In genomic region chr17:34347606-34348308, GRCm38 (mm10) we compare ENCODE assay signal across 8 mouse cellular contexts. TPM values are rescaled to one million over a fixed set of nuclear protein-coding genes. Genes with fewer than 3 reads are reported as not detected.
A peak's percentile ranks its signal among the peaks of the same experiment; 100 is the strongest.
DNase-seq lines count a peak whose midpoint lies in the region; ATAC-seq and TF ChIP-seq lines count a peak whose summit lies in the region.
"Had no signal": no experiment of that assay in that cellular context is flagged by ENCODE, and none has a peak within 500 bp of the region (broad histone marks: within the 10 kb centered on the region; RNA-seq: fewer than 3 reads in every experiment).

No protein-coding gene starts in this region.

- no peak for TF ChIP-seq CTCF in lung, adult 2 months (IDR thresholded peaks at IDR 0.05; ENCODE audit: insufficient read depth, low read length)
- TF ChIP-seq CTCF in spleen, adult 2 months (IDR thresholded peaks at IDR 0.05; ENCODE audit: extremely low read depth, insufficient read depth, insufficient read length, insufficient replicate concordance), result no peak

- no peaks in the 10 kb centered on the region for H3K27me3 ChIP-seq in limb, embryonic 14.5 days (ENCODE audit: control insufficient read depth, insufficient read depth, low read length)
- H3K27me3 ChIP-seq in limb, embryonic 10.5 days (ENCODE audit: low read depth, poor library complexity, severe bottlenecking), result no peaks in the 10 kb centered on the region; the same call in 1 of the 2 replicates
- H3K27me3 ChIP-seq in spleen, adult 2 months (ENCODE audit: control insufficient read depth, insufficient read depth, low read length), result no peaks in the 10 kb centered on the region
- H3K27me3 ChIP-seq in midbrain, embryonic 15.5 days (replicated peaks), result no peaks in the 10 kb centered on the region

- H3K27ac ChIP-seq in limb, embryonic 14.5 days (replicated peaks; ENCODE audit: low read depth, low read length), result no peak overlapping the region
- no peak overlapping the region for H3K27ac ChIP-seq in limb, embryonic 10.5 days
- H3K27ac ChIP-seq in spleen, adult 2 months (ENCODE audit: insufficient read depth, low read length), result peak overlapping the region; percentile 98
- no peak overlapping the region for H3K27ac ChIP-seq in midbrain, embryonic 15.5 days

- no peak overlapping the region for H3K9ac ChIP-seq in limb, embryonic 14.5 days (ENCODE audit: low read depth, low read length, severe bottlenecking)
- H3K9ac ChIP-seq in midbrain, embryonic 15.5 days, result no peak overlapping the region

- peak; percentile 50 for DNase-seq in limb, embryonic 14.5 days (ENCODE audit: low spot score)
- no peak for DNase-seq in limb, embryonic 10.5 days (ENCODE audit: low spot score)
- DNase-seq in adrenal gland, postnatal 14 days, result peak; percentile 54
- DNase-seq in induced T-regulatory cell, adult 2 months (ENCODE audit: low read depth), result peak; percentile 91
- DNase-seq in lung, adult 2 months, result peak; percentile 42
- peak; percentile 88 to 98 for DNase-seq in spleen, adult 2 months (ENCODE audit: low read depth in 1 of 2, low spot score in 2 of 2)

- WGBS in limb, embryonic 14.5 days, result 75% methylated on average over 6 of the region's 6 CpGs
- 78% methylated on average over 6 of the region's 6 CpGs for WGBS in limb, embryonic 10.5 days
- 39% methylated on average over 6 of the region's 6 CpGs for WGBS in lung, adult 2 months
- 12% methylated on average over 6 of the region's 6 CpGs for whole genome bisulfite sequencing in spleen, adult 2 months
- 71% methylated on average over 6 of the region's 6 CpGs for WGBS in midbrain, embryonic 15.5 days

- H3K36me3 ChIP-seq in limb, embryonic 14.5 days (ENCODE audit: control insufficient read depth, insufficient read depth, low read length), result no peaks in the 10 kb centered on the region
- H3K36me3 ChIP-seq in limb, embryonic 10.5 days, result no peaks in the 10 kb centered on the region
- H3K36me3 ChIP-seq in spleen, adult 2 months (ENCODE audit: control insufficient read depth, insufficient read depth, low read length), result no peaks in the 10 kb centered on the region
- no peaks in the 10 kb centered on the region for H3K36me3 ChIP-seq in midbrain, embryonic 15.5 days (replicated peaks)

- H3K4me1 ChIP-seq in limb, embryonic 14.5 days (ENCODE audit: control insufficient read depth, insufficient read depth, low read length), result no peaks in the 10 kb centered on the region
- H3K4me1 ChIP-seq in limb, embryonic 10.5 days, result no peaks in the 10 kb centered on the region
- no peaks in the 10 kb centered on the region; the same call in 1 of the 2 replicates for H3K4me1 ChIP-seq in lung, adult 2 months (ENCODE audit: control insufficient read depth, insufficient read depth, low read length)
- H3K4me1 ChIP-seq in spleen, adult 2 months (ENCODE audit: control insufficient read depth, insufficient read depth, insufficient read length), result peaks cover 21% of the 10 kb centered on the region; the same call in 1 of the 2 replicates
- H3K4me1 ChIP-seq in midbrain, embryonic 15.5 days, result no peaks in the 10 kb centered on the region

- ATAC-seq in limb, embryonic 14.5 days (ENCODE audit: low FRiP score, low read depth), result no peak
- no peak for ATAC-seq in midbrain, embryonic 15.5 days (replicated peaks)

- no peak for TF ChIP-seq POLR2A in limb, embryonic 14.5 days (IDR thresholded peaks at IDR 0.05; ENCODE audit: borderline replicate concordance, extremely low read depth, insufficient read depth, insufficient read length)
- TF ChIP-seq POLR2A in lung, adult 2 months (IDR thresholded peaks at IDR 0.05; ENCODE audit: borderline replicate concordance, extremely low read depth, low read depth, low read length), result no peak
- TF ChIP-seq POLR2A in spleen, adult 2 months (IDR thresholded peaks at IDR 0.05; ENCODE audit: low read depth, low read length), result no peak; the same call in 1 of the 2 replicates

- H3K9me3 ChIP-seq in limb, embryonic 14.5 days (ENCODE audit: control insufficient read depth, low read length), result no peaks in the 10 kb centered on the region
- no peaks in the 10 kb centered on the region for H3K9me3 ChIP-seq in limb, embryonic 10.5 days (replicated peaks)
- no peaks in the 10 kb centered on the region for H3K9me3 ChIP-seq in midbrain, embryonic 15.5 days

- H3K4me3 ChIP-seq in limb, embryonic 14.5 days (replicated peaks; ENCODE audit: low read length), result no peak overlapping the region
- H3K4me3 ChIP-seq in limb, embryonic 10.5 days, result no peak overlapping the region
- H3K4me3 ChIP-seq in lung, adult 2 months (replicated peaks; ENCODE audit: extremely low read depth, low read depth, low read length), result no peak overlapping the region
- no peak overlapping the region for H3K4me3 ChIP-seq in spleen, adult 2 months (ENCODE audit: extremely low read depth, insufficient read depth, insufficient read length)
- H3K4me3 ChIP-seq in midbrain, embryonic 15.5 days, result no peak overlapping the region

- no peak overlapping the region for H3K4me2 ChIP-seq in limb, embryonic 14.5 days (replicated peaks; ENCODE audit: low read depth, low read length, severe bottlenecking)
- no peak overlapping the region for H3K4me2 ChIP-seq in midbrain, embryonic 15.5 days

RNA-seq across cellular contexts. Expression of gene Btnl2, which starts 6.9 kb away (rescaled TPM):
- 0.14 TPM in 2 replicates for polyA plus RNA-seq in limb, embryonic 14.5 days (2012; rRNA removed)
- 0.07 and 0.11 TPM in 2 replicates for polyA plus RNA-seq in limb, embryonic 14.5 days (2014; fragmentation: Nextera tagmentation; extraction: Ambion mirVana)
- not detected in 2 replicates for polyA plus RNA-seq in limb, embryonic 10.5 days (2016; fragmentation: Nextera tagmentation; extraction: Ambion mirVana)
- total RNA-seq in adrenal gland, postnatal 14 days (2021), result 0.26 and 0.64 TPM in 2 replicates
- 0.37 and 0.78 TPM in 2 replicates for polyA plus RNA-seq in lung, adult 2 months (2012; rRNA removed)
- 4.1 and 4.4 TPM in 2 replicates for polyA plus RNA-seq in spleen, adult 2 months (2012; rRNA removed)
- polyA plus RNA-seq in midbrain, embryonic 15.5 days (2015; fragmentation: Nextera tagmentation; extraction: Ambion mirVana), result not detected in 2 replicates

RNA-seq across cellular contexts. Expression of gene H2-Eb2, which starts 22.3 kb away (rescaled TPM):
- polyA plus RNA-seq in limb, embryonic 14.5 days (2012; rRNA removed), result not detected in 2 replicates
- not detected in 2 replicates for polyA plus RNA-seq in limb, embryonic 14.5 days (2014; fragmentation: Nextera tagmentation; extraction: Ambion mirVana)
- polyA plus RNA-seq in limb, embryonic 10.5 days (2016; fragmentation: Nextera tagmentation; extraction: Ambion mirVana), result not detected in 2 replicates
- 1.1 TPM in 1 of 2 replicates, not detected in the other for total RNA-seq in adrenal gland, postnatal 14 days (2021)
- 0.63 and 1.2 TPM in 2 replicates for polyA plus RNA-seq in lung, adult 2 months (2012; rRNA removed)
- polyA plus RNA-seq in spleen, adult 2 months (2012; rRNA removed), result 11.4 and 13.5 TPM in 2 replicates
- 0.08 and 0.19 TPM in 2 replicates for polyA plus RNA-seq in midbrain, embryonic 15.5 days (2015; fragmentation: Nextera tagmentation; extraction: Ambion mirVana)
- polyA plus RNA-seq: liver, embryonic 16.5 days had no signal

RNA-seq across cellular contexts. Expression of gene Btnl1, which starts 29.2 kb away (rescaled TPM):
- not detected in 2 replicates for polyA plus RNA-seq in limb, embryonic 14.5 days (2012; rRNA removed)
- not detected in 2 replicates for polyA plus RNA-seq in limb, embryonic 14.5 days (2014; fragmentation: Nextera tagmentation; extraction: Ambion mirVana)
- polyA plus RNA-seq in limb, embryonic 10.5 days (2016; fragmentation: Nextera tagmentation; extraction: Ambion mirVana), result not detected in 2 replicates
- 0.23 TPM in 1 of 2 replicates, not detected in the other for total RNA-seq in adrenal gland, postnatal 14 days (2021)
- polyA plus RNA-seq in lung, adult 2 months (2012; rRNA removed), result 0.06 and 0.07 TPM in 2 replicates
- 0.35 and 0.56 TPM in 2 replicates for polyA plus RNA-seq in spleen, adult 2 months (2012; rRNA removed)
- not detected in 2 replicates for polyA plus RNA-seq in midbrain, embryonic 15.5 days (2015; fragmentation: Nextera tagmentation; extraction: Ambion mirVana)

RNA-seq across cellular contexts. Expression of gene H2-Eb1, which starts 42.1 kb away (rescaled TPM):
- polyA plus RNA-seq in limb, embryonic 14.5 days (2012; rRNA removed), result 1.6 and 2.4 TPM in 2 replicates
- 3.4 and 4.6 TPM in 2 replicates for polyA plus RNA-seq in limb, embryonic 14.5 days (2014; fragmentation: Nextera tagmentation; extraction: Ambion mirVana)
- 0.80 and 0.83 TPM in 2 replicates for polyA plus RNA-seq in limb, embryonic 10.5 days (2016; fragmentation: Nextera tagmentation; extraction: Ambion mirVana)
- total RNA-seq in adrenal gland, postnatal 14 days (2021), result 22.8 and 92.3 TPM in 2 replicates
- 256 and 285 TPM in 2 replicates for polyA plus RNA-seq in lung, adult 2 months (2012; rRNA removed)
- 1,025 and 1,109 TPM in 2 replicates for polyA plus RNA-seq in spleen, adult 2 months (2012; rRNA removed)
- 2.9 and 3.1 TPM in 2 replicates for polyA plus RNA-seq in midbrain, embryonic 15.5 days (2015; fragmentation: Nextera tagmentation; extraction: Ambion mirVana)

RNA-seq across cellular contexts. Expression of gene BC051142, which starts 50.9 kb away (rescaled TPM):
- 1.4 and 1.5 TPM in 2 replicates for polyA plus RNA-seq in limb, embryonic 14.5 days (2012; rRNA removed)
- 0.19 and 0.85 TPM in 2 replicates for polyA plus RNA-seq in limb, embryonic 14.5 days (2014; fragmentation: Nextera tagmentation; extraction: Ambion mirVana)
- polyA plus RNA-seq in limb, embryonic 10.5 days (2016; fragmentation: Nextera tagmentation; extraction: Ambion mirVana), result 0.53 and 1.3 TPM in 2 replicates
- 1.2 and 2.4 TPM in 2 replicates for total RNA-seq in adrenal gland, postnatal 14 days (2021)
- 0.49 and 0.75 TPM in 2 replicates for polyA plus RNA-seq in lung, adult 2 months (2012; rRNA removed)
- polyA plus RNA-seq in spleen, adult 2 months (2012; rRNA removed), result 1.1 and 1.8 TPM in 2 replicates
- polyA plus RNA-seq in midbrain, embryonic 15.5 days (2015; fragmentation: Nextera tagmentation; extraction: Ambion mirVana), result 5.8 and 7.1 TPM in 2 replicates
